Mouse (Mus musculus): ENCODE measurements around the gene Sema4a. TPM values are rescaled to one million over a fixed set of nuclear protein-coding genes. Genes with fewer than 3 reads are reported as not detected.

Sema4a gene
- total and polyA plus RNA-seq, 2 experiments from 2014 or later = 0.93 to 2.1 TPM

- ATAC-seq (ENCODE audit: insufficient read depth, low read depth) (no peak), DNase-seq (ENCODE audit: low spot score) (peak; percentile 39)
- Histone ChIP-seq H3K4me3 (ENCODE audit: low read depth, low read length) (peak overlapping the region; percentile 21; the same call in 1 of the 2 replicates), H3K27me3 (ENCODE audit: control insufficient read depth, insufficient read depth, low read length) (no peaks in the 10 kb centered on the region), H3K9ac (replicated peaks; ENCODE audit: low read depth, low read length) (no peak overlapping the region), H3K27ac (ENCODE audit: low read depth) (no peak overlapping the region), H3K36me3 (replicated peaks; ENCODE audit: control insufficient read depth, insufficient read depth, low read length) (no peaks in the 10 kb centered on the region), H3K4me1 (ENCODE audit: control insufficient read depth, insufficient read depth) (peaks cover 4% of the 10 kb centered on the region), H3K9me3 (replicated peaks; ENCODE audit: control insufficient read depth, low read length) (no peaks in the 10 kb centered on the region), H3K4me2 (ENCODE audit: low read depth, low read length) (peak overlapping the region; percentile 38)
- 16% methylated on average over 27 of the region's 27 CpGs for WGBS
- TF ChIP-seq EP300 (IDR thresholded peaks at IDR 0.05; ENCODE audit: low read depth) = no peak
- TF ChIP-seq CTCF (IDR thresholded peaks at IDR 0.05; ENCODE audit: low read depth) = peak; percentile 60
Measured at GRCm38 (mm10) chr3:88440500-88441381, 20.2 kb downstream of the Sema4a start.

GRCm38 (mm10) chr3:88439582-88439981 is 21.4 kb downstream of the Sema4a start:
- no peak for ATAC-seq (ENCODE audit: insufficient read depth, low read depth)
- no peaks in the 10 kb centered on the region for H3K9me3 ChIP-seq (replicated peaks; ENCODE audit: control insufficient read depth, low read length)
- H3K4me3 ChIP-seq (ENCODE audit: low read depth, low read length) = no peak overlapping the region
- H3K4me1 ChIP-seq (ENCODE audit: control insufficient read depth, insufficient read depth) = peaks cover 4% of the 10 kb centered on the region
- 74% methylated on average over 4 of the region's 4 CpGs for WGBS
- no peak overlapping the region for H3K27ac ChIP-seq (ENCODE audit: low read depth)
- DNase-seq (ENCODE audit: low spot score) = no peak
- H3K36me3 ChIP-seq (replicated peaks; ENCODE audit: control insufficient read depth, insufficient read depth, low read length) = no peaks in the 10 kb centered on the region
- no peak for TF ChIP-seq EP300 (IDR thresholded peaks at IDR 0.05; ENCODE audit: low read depth)
- no peak for TF ChIP-seq CTCF (IDR thresholded peaks at IDR 0.05; ENCODE audit: low read depth)
- no peaks in the 10 kb centered on the region for H3K27me3 ChIP-seq (ENCODE audit: control insufficient read depth, insufficient read depth, low read length)
- H3K4me2 ChIP-seq (ENCODE audit: low read depth, low read length) = no peak overlapping the region
- no peak overlapping the region for H3K9ac ChIP-seq (replicated peaks; ENCODE audit: low read depth, low read length)

- DNase-seq (ENCODE audit: low spot score) (no peak), ATAC-seq (ENCODE audit: insufficient read depth, low read depth) (no peak)
- H3K9ac ChIP-seq (replicated peaks; ENCODE audit: low read depth, low read length) = no peak overlapping the region
- WGBS = 53% methylated on average over 10 of the region's 10 CpGs
- H3K27ac ChIP-seq (ENCODE audit: low read depth) = no peak overlapping the region
- no peaks in the 10 kb centered on the region for H3K27me3 ChIP-seq (ENCODE audit: control insufficient read depth, insufficient read depth, low read length)
- peak overlapping the region; percentile 60 for H3K4me2 ChIP-seq (ENCODE audit: low read depth, low read length)
- H3K9me3 ChIP-seq (replicated peaks; ENCODE audit: control insufficient read depth, low read length) = no peaks in the 10 kb centered on the region
- no peak for TF ChIP-seq EP300 (IDR thresholded peaks at IDR 0.05; ENCODE audit: low read depth)
- no peak for TF ChIP-seq CTCF (IDR thresholded peaks at IDR 0.05; ENCODE audit: low read depth)
- H3K36me3 ChIP-seq (replicated peaks; ENCODE audit: control insufficient read depth, insufficient read depth, low read length) = no peaks in the 10 kb centered on the region
- H3K4me3 ChIP-seq (ENCODE audit: low read depth, low read length) = peak overlapping the region; percentile 32; the same call in 1 of the 2 replicates
- peaks cover 4% of the 10 kb centered on the region for H3K4me1 ChIP-seq (ENCODE audit: control insufficient read depth, insufficient read depth)
Measured at GRCm38 (mm10) chr3:88437454-88437853, 23.5 kb downstream of the Sema4a start.

GRCm38 (mm10) chr3:88436395-88437201 is 24.4 kb downstream of the Sema4a start:
- 8% methylated on average over 29 of the region's 29 CpGs for WGBS
- ATAC-seq (ENCODE audit: insufficient read depth, low read depth) (peak; percentile 87), DNase-seq (ENCODE audit: low spot score) (peak; percentile 73)
- Histone ChIP-seq H3K27ac (ENCODE audit: low read depth) (peak overlapping the region; percentile 7; the same call in 1 of the 2 replicates), H3K9me3 (replicated peaks; ENCODE audit: control insufficient read depth, low read length) (no peaks in the 10 kb centered on the region), H3K4me2 (ENCODE audit: low read depth, low read length) (peak overlapping the region; percentile 60), H3K27me3 (ENCODE audit: control insufficient read depth, insufficient read depth, low read length) (no peaks in the 10 kb centered on the region), H3K9ac (replicated peaks; ENCODE audit: low read depth, low read length) (no peak overlapping the region; the same call in 1 of the 2 replicates), H3K36me3 (replicated peaks; ENCODE audit: control insufficient read depth, insufficient read depth, low read length) (no peaks in the 10 kb centered on the region), H3K4me1 (ENCODE audit: control insufficient read depth, insufficient read depth) (peaks cover 4% of the 10 kb centered on the region), H3K4me3 (ENCODE audit: low read depth, low read length) (peak overlapping the region; percentile 32)
- peak; percentile 48 for TF ChIP-seq CTCF (IDR thresholded peaks at IDR 0.05; ENCODE audit: low read depth)
- no peak for TF ChIP-seq EP300 (IDR thresholded peaks at IDR 0.05; ENCODE audit: low read depth)

GRCm38 (mm10) chr3:88435515-88435914 is 25.5 kb downstream of the Sema4a start:
- no peak overlapping the region for H3K27ac ChIP-seq (ENCODE audit: low read depth)
- H3K27me3 ChIP-seq (ENCODE audit: control insufficient read depth, insufficient read depth, low read length) = no peaks in the 10 kb centered on the region
- H3K9me3 ChIP-seq (replicated peaks; ENCODE audit: control insufficient read depth, low read length) = no peaks in the 10 kb centered on the region
- H3K4me2 ChIP-seq (ENCODE audit: low read depth, low read length) = no peak overlapping the region
- DNase-seq (ENCODE audit: low spot score) (no peak), ATAC-seq (ENCODE audit: insufficient read depth, low read depth) (no peak)
- no peaks in the 10 kb centered on the region for H3K4me1 ChIP-seq (ENCODE audit: control insufficient read depth, insufficient read depth)
- H3K4me3 ChIP-seq (ENCODE audit: low read depth, low read length) = no peak overlapping the region
- no peaks in the 10 kb centered on the region for H3K36me3 ChIP-seq (replicated peaks; ENCODE audit: control insufficient read depth, insufficient read depth, low read length)
- no peak overlapping the region for H3K9ac ChIP-seq (replicated peaks; ENCODE audit: low read depth, low read length)
- TF ChIP-seq EP300 (IDR thresholded peaks at IDR 0.05; ENCODE audit: low read depth) (no peak), CTCF (IDR thresholded peaks at IDR 0.05; ENCODE audit: low read depth) (no peak)
- WGBS = 63% methylated on average over 10 of the region's 10 CpGs

Data from heart, postnatal 0 days (tissue).